Mouse (Mus musculus): ENCODE data around the gene 6430548M08Rik. TPM values are rescaled to one million over a fixed set of nuclear protein-coding genes. Genes with fewer than 3 reads are reported as not detected.

6430548M08Rik gene
- polyA plus RNA-seq, 2 experiments: 0.83 to 2.5 TPM

DNA sequence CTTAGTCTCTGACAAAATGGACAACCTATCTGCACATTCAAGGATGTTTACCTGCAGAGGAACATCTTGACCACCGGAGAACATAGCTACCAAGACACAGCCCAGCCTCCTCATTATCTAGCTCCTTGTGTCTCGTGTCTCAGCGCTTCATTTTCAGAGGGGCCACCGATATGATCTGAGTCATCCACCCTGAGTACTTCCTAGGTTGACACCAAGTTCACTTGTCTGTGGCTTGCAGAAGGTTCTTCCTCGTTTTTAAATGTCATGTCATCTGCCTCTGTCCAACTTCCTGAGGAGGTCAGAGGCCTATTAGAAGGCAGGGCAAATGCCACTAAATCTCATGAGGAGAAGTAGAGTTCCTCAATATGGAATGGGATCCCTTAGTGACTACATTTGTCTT, 1.4 kb upstream of the 6430548M08Rik start:
- Histone ChIP-seq H3K27ac (no peak overlapping the region), H3K36me3 (replicated peaks; ENCODE audit: control insufficient read depth, insufficient read depth, low read depth) (no peaks in the 10 kb centered on the region), H3K4me3 (ENCODE audit: insufficient read depth in 1 of 2, low read depth in 2 of 2, low read length in 2 of 2) (no peak overlapping the region), H3K9ac (replicated peaks) (no peak overlapping the region), H3K27me3 (ENCODE audit: control insufficient read depth, insufficient read depth, low read length) (peaks cover 27% of the 10 kb centered on the region), H3K4me1 (replicated peaks; ENCODE audit: control insufficient read depth in 2 of 2, insufficient read depth in 2 of 2, low read length in 1 of 2) (peaks cover 2 to 10% of the 10 kb centered on the region in 2 experiments; a peak in 3 of 4 replicates), H3K4me2 (ENCODE audit: low read depth) (peak overlapping the region; percentile 99; the same call in 1 of the 2 replicates), H3K9me3 (ENCODE audit: control insufficient read depth, low read length) (no peaks in the 10 kb centered on the region)
- DNase-seq (ENCODE audit: low read depth in 3 of 3, low spot score in 3 of 3) (no peak), ATAC-seq (ENCODE audit: insufficient read depth) (no peak)
- 19% methylated on average over 5 of the region's 5 CpGs for WGBS (ENCODE audit: insufficient replicate concordance)
- no peak for TF ChIP-seq EP300 (IDR thresholded peaks at IDR 0.05; ENCODE audit: low read depth)

DNA sequence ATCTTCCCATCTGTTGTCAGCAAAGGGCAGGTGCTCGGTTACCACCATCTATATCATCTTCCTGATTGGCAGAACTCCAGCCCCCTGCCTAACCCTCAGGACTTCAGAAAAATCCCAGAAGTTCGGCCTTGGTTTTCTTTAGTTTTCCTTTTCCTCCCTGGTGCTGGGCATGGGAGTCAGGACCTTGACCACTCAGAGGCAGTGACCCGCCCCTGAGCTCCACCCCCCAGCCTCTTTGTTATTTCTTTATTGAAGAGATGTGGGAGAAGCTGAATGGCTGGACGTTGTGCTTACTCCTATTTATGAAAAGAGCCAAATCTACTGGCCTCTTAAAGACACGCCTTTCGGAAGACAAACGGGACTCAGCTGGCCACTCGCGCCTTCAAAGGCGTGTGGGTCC, 646 bp upstream of the 6430548M08Rik start:
- no peak for DNase-seq (ENCODE audit: low read depth in 3 of 3, low spot score in 3 of 3)
- Histone ChIP-seq H3K27me3 (ENCODE audit: control insufficient read depth, insufficient read depth, low read length) (peaks cover 27% of the 10 kb centered on the region), H3K4me2 (ENCODE audit: low read depth) (peak overlapping the region; percentile 99), H3K4me3 (ENCODE audit: insufficient read depth in 1 of 2, low read depth in 2 of 2, low read length in 2 of 2) (peak overlapping the region; percentile 66 to 67), H3K4me1 (replicated peaks; ENCODE audit: control insufficient read depth in 2 of 2, insufficient read depth in 2 of 2, low read length in 1 of 2) (peaks cover 2 to 10% of the 10 kb centered on the region in 2 experiments; a peak in 3 of 4 replicates), H3K9me3 (ENCODE audit: control insufficient read depth, low read length) (no peaks in the 10 kb centered on the region), H3K27ac (no peak overlapping the region), H3K36me3 (replicated peaks; ENCODE audit: control insufficient read depth, insufficient read depth, low read depth) (no peaks in the 10 kb centered on the region), H3K9ac (replicated peaks) (peak overlapping the region; percentile 79)
- TF ChIP-seq EP300 (IDR thresholded peaks at IDR 0.05; ENCODE audit: low read depth): no peak
- no peak for TF ChIP-seq CTCF (IDR thresholded peaks at IDR 0.05; ENCODE audit: low read depth)
- WGBS (ENCODE audit: insufficient replicate concordance): 5% methylated on average over 10 of the region's 10 CpGs
- ATAC-seq (ENCODE audit: insufficient read depth): peak; percentile 43

- H3K36me3 ChIP-seq (replicated peaks; ENCODE audit: control insufficient read depth, insufficient read depth, low read depth): no peaks in the 10 kb centered on the region
- DNase-seq (ENCODE audit: low read depth in 3 of 3, low spot score in 3 of 3) (no peak), ATAC-seq (ENCODE audit: insufficient read depth) (peak; percentile 14)
- H3K27ac ChIP-seq: no peak overlapping the region
- H3K4me1 ChIP-seq (replicated peaks; ENCODE audit: control insufficient read depth in 2 of 2, insufficient read depth in 2 of 2, low read length in 1 of 2): peaks cover 2 to 9% of the 10 kb centered on the region in 2 experiments; a peak in 3 of 4 replicates
- peak overlapping the region; percentile 99 for H3K4me2 ChIP-seq (ENCODE audit: low read depth)
- no peak for TF ChIP-seq EP300 (IDR thresholded peaks at IDR 0.05; ENCODE audit: low read depth)
- TF ChIP-seq CTCF (IDR thresholded peaks at IDR 0.05; ENCODE audit: low read depth): no peak
- WGBS (ENCODE audit: insufficient replicate concordance): 3% methylated on average over 46 of the region's 46 CpGs
- H3K27me3 ChIP-seq (ENCODE audit: control insufficient read depth, insufficient read depth, low read length): peaks cover 27% of the 10 kb centered on the region
- H3K9ac ChIP-seq (replicated peaks): no peak overlapping the region
- H3K4me3 ChIP-seq (ENCODE audit: insufficient read depth in 1 of 2, low read depth in 2 of 2, low read length in 2 of 2): peak overlapping the region; percentile 20 to 67
- H3K9me3 ChIP-seq (ENCODE audit: control insufficient read depth, low read length): no peaks in the 10 kb centered on the region
Observed at GRCm38 (mm10) chr8:120114315-120114841, 426 bp downstream of the 6430548M08Rik start.

GRCm38 (mm10) chr8:120116600-120116999, 2.6 kb downstream of the 6430548M08Rik start:
- ATAC-seq (ENCODE audit: insufficient read depth) (no peak), DNase-seq (ENCODE audit: low read depth in 3 of 3, low spot score in 3 of 3) (no peak)
- H3K27ac ChIP-seq: no peak overlapping the region
- no peak for TF ChIP-seq EP300 (IDR thresholded peaks at IDR 0.05; ENCODE audit: low read depth)
- no peak for TF ChIP-seq CTCF (IDR thresholded peaks at IDR 0.05; ENCODE audit: low read depth)
- H3K4me1 ChIP-seq (replicated peaks; ENCODE audit: control insufficient read depth in 2 of 2, insufficient read depth in 2 of 2, low read length in 1 of 2): peaks cover 2 to 8% of the 10 kb centered on the region in 2 experiments; a peak in 3 of 4 replicates
- H3K27me3 ChIP-seq (ENCODE audit: control insufficient read depth, insufficient read depth, low read length): peaks cover 27% of the 10 kb centered on the region
- no peak overlapping the region for H3K9ac ChIP-seq (replicated peaks)
- H3K4me3 ChIP-seq (ENCODE audit: insufficient read depth in 1 of 2, low read depth in 2 of 2, low read length in 2 of 2): no peak overlapping the region
- no peaks in the 10 kb centered on the region for H3K36me3 ChIP-seq (replicated peaks; ENCODE audit: control insufficient read depth, insufficient read depth, low read depth)
- 41% methylated on average over 7 of the region's 7 CpGs for WGBS (ENCODE audit: insufficient replicate concordance)
- H3K9me3 ChIP-seq (ENCODE audit: control insufficient read depth, low read length): no peaks in the 10 kb centered on the region
- no peak overlapping the region for H3K4me2 ChIP-seq (ENCODE audit: low read depth)

DNA sequence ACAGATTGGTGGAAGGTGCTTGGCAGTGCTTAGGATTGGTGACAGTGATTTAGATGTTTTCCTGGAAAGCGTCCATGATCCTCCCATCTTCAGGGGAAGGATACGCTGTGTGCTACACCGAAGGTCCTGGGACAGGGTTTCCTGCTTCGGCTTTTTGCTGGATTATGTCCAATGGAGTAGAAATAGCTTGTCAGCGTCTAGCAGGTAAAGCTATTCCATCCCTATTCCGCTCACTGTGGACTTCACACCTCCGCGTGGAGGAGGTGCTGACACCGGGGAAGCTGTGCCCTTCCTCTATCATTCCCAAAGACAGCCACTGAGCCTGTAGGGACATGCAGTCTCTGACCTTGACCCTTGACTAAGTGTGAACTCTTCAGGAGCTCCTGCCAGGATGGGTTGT, 4.2 kb downstream of the 6430548M08Rik start:
- Histone ChIP-seq H3K4me3 (ENCODE audit: insufficient read depth in 1 of 2, low read depth in 2 of 2, low read length in 2 of 2) (no peak overlapping the region), H3K27me3 (ENCODE audit: control insufficient read depth, insufficient read depth, low read length) (peaks cover 29% of the 10 kb centered on the region), H3K9me3 (ENCODE audit: control insufficient read depth, low read length) (no peaks in the 10 kb centered on the region), H3K4me2 (ENCODE audit: low read depth) (no peak overlapping the region), H3K36me3 (replicated peaks; ENCODE audit: control insufficient read depth, insufficient read depth, low read depth) (no peaks in the 10 kb centered on the region), H3K9ac (replicated peaks) (no peak overlapping the region), H3K4me1 (replicated peaks; ENCODE audit: control insufficient read depth in 2 of 2, insufficient read depth in 2 of 2, low read length in 1 of 2) (peaks cover 0 to 2% of the 10 kb centered on the region in 2 experiments; a peak in 3 of 4 replicates), H3K27ac (no peak overlapping the region)
- 62% methylated on average over 9 of the region's 9 CpGs for WGBS (ENCODE audit: insufficient replicate concordance)
- no peak for ATAC-seq (ENCODE audit: insufficient read depth)
- DNase-seq (ENCODE audit: low read depth in 3 of 3, low spot score in 3 of 3): no peak
- no peak for TF ChIP-seq CTCF (IDR thresholded peaks at IDR 0.05; ENCODE audit: low read depth)
- no peak for TF ChIP-seq EP300 (IDR thresholded peaks at IDR 0.05; ENCODE audit: low read depth)
